Mouse (Mus musculus): ENCODE data around the gene Ube2r2. TPM values are rescaled to one million over a fixed set of nuclear protein-coding genes. Genes with fewer than 3 reads are reported as not detected.

Ube2r2 gene
- total and polyA plus RNA-seq, 3 experiments = 30.4 to 90.9 (median 38.9) TPM

- Histone ChIP-seq H3K27me3 (replicated peaks) (no peaks in the 10 kb centered on the region), H3K4me2 (ENCODE audit: insufficient read depth, low read depth, poor library complexity, severe bottlenecking) (no peak overlapping the region), H3K9me3 (replicated peaks; ENCODE audit: low read length) (no peaks in the 10 kb centered on the region), H3K4me1 (ENCODE audit: control insufficient read depth in 1 of 2, insufficient read depth in 2 of 2) (peaks cover 0 to 35% of the 10 kb centered on the region in 2 experiments; a peak in 2 of 4 replicates), H3K79me2 (replicated peaks; ENCODE audit: control insufficient read depth, extremely low read depth, insufficient read depth, poor library complexity, severe bottlenecking) (peaks cover 9% of the 10 kb centered on the region), H3K4me3 (replicated peaks in 1 of 3; ENCODE audit: low read depth in 2 of 3, low read length in 2 of 3, poor library complexity in 1 of 3) (no peak overlapping the region), H3K27ac (ENCODE audit: insufficient read depth, low read depth) (no peak overlapping the region), H3K36me3 (replicated peaks in 1 of 2; ENCODE audit: control insufficient read depth in 1 of 2, insufficient read depth in 1 of 2, low read length in 1 of 2) (peaks cover 0 to 24% of the 10 kb centered on the region in 2 experiments), H3K9ac (ENCODE audit: insufficient read depth, low read depth) (no peak overlapping the region)
- dilution Hi-C loops (cut with MboI; ENCODE audit: extremely low pct_ligation_motif_present, extremely low pct_unique_long_range_greater_than_20kb, low sequenced_read_pairs) = no loop called here
- in situ Hi-C loops (cut with MboI; ENCODE audit: low pct_ligation_motif_present, low pct_unique_long_range_greater_than_20kb, low sequenced_read_pairs) = no loop called here
- TF ChIP-seq MAX (IDR thresholded peaks at IDR 0.05; ENCODE audit: low read length) = no peak
- DNase-seq (ENCODE audit: extremely low read depth) = no peak
Measured at GRCm38 (mm10) chr4:41151186-41151585, 15.6 kb downstream of the Ube2r2 start.

DNA sequence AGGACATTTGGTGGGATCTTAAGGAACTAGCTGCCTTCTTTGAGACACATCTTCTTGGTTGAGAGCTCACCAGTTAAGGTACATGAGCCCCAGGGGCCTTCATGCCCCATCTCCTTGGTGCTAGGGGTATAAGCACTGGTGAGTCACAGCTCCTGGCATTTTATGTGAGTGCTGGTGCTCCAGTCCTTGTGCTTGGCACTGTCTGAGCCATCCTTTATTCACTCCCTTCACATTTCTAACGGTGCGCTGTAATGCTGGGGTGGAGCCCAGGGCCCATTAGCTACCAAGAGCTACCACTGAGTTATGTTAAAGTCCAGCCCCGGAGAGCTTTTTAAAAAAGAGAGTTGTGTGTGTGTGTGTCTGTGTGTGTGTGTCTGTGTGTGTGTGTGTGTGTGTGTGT is 17.6 kb downstream of the Ube2r2 start:
- no peak overlapping the region for H3K4me3 ChIP-seq (replicated peaks in 1 of 3; ENCODE audit: low read depth in 2 of 3, low read length in 2 of 3, poor library complexity in 1 of 3)
- H3K27me3 ChIP-seq (replicated peaks) = no peaks in the 10 kb centered on the region
- dilution Hi-C loops (cut with MboI; ENCODE audit: extremely low pct_ligation_motif_present, extremely low pct_unique_long_range_greater_than_20kb, low sequenced_read_pairs) = no loop called here
- no peak overlapping the region for H3K9ac ChIP-seq (ENCODE audit: insufficient read depth, low read depth)
- peaks cover 0 to 29% of the 10 kb centered on the region in 2 experiments; a peak in 2 of 4 replicates for H3K4me1 ChIP-seq (ENCODE audit: control insufficient read depth in 1 of 2, insufficient read depth in 2 of 2)
- H3K9me3 ChIP-seq (replicated peaks; ENCODE audit: low read length) = no peaks in the 10 kb centered on the region
- in situ Hi-C loops (cut with MboI; ENCODE audit: low pct_ligation_motif_present, low pct_unique_long_range_greater_than_20kb, low sequenced_read_pairs) = no loop called here
- DNase-seq (ENCODE audit: extremely low read depth) = no peak
- H3K36me3 ChIP-seq (replicated peaks in 1 of 2; ENCODE audit: control insufficient read depth in 1 of 2, insufficient read depth in 1 of 2, low read length in 1 of 2) = peaks cover 0 to 16% of the 10 kb centered on the region in 2 experiments
- no peak for TF ChIP-seq JUN (IDR thresholded peaks at IDR 0.05; ENCODE audit: insufficient read depth, low read depth, low read length)
- no peak for TF ChIP-seq JUND (conservative IDR thresholded peaks at IDR 0.05; ENCODE audit: low read depth, low read length)
- TF ChIP-seq EP300 (IDR thresholded peaks at IDR 0.05; ENCODE audit: low read length) = no peak
- no peak for TF ChIP-seq CHD2 (IDR thresholded peaks at IDR 0.05; ENCODE audit: low read length)
- TF ChIP-seq ETS1 (conservative IDR thresholded peaks at IDR 0.05; ENCODE audit: low read depth, low read length) = no peak
- no peak for TF ChIP-seq TBP (conservative IDR thresholded peaks at IDR 0.05; ENCODE audit: low read depth, low read length)
- TF ChIP-seq ELF1 (IDR thresholded peaks at IDR 0.05; ENCODE audit: low read depth, low read length) = no peak
- no peak for TF ChIP-seq NRF1 (IDR thresholded peaks at IDR 0.05; ENCODE audit: low read depth, low read length)
- no peak for TF ChIP-seq PAX5 (IDR thresholded peaks at IDR 0.05; ENCODE audit: low read length)
- no peak for TF ChIP-seq KAT2A (IDR thresholded peaks at IDR 0.05; ENCODE audit: insufficient replicate concordance, low read length)
- TF ChIP-seq RAD21 (IDR thresholded peaks at IDR 0.05; ENCODE audit: low read depth, low read length) = no peak
- TF ChIP-seq CTCF (conservative IDR thresholded peaks at IDR 0.05 in 1 of 2, IDR thresholded peaks at IDR 0.05 in 1 of 2; ENCODE audit: low read depth in 2 of 2, low read length in 2 of 2) = no peak
- no peak for TF ChIP-seq TCF12 (IDR thresholded peaks at IDR 0.05; ENCODE audit: low read depth, low read length)
- H3K27ac ChIP-seq (ENCODE audit: insufficient read depth, low read depth) = no peak overlapping the region
- peaks cover 8% of the 10 kb centered on the region for H3K79me2 ChIP-seq (replicated peaks; ENCODE audit: control insufficient read depth, extremely low read depth, insufficient read depth, poor library complexity, severe bottlenecking)
- no peak overlapping the region for H3K4me2 ChIP-seq (ENCODE audit: insufficient read depth, low read depth, poor library complexity, severe bottlenecking)

- Histone ChIP-seq H3K79me2 (replicated peaks; ENCODE audit: control insufficient read depth, extremely low read depth, insufficient read depth, poor library complexity, severe bottlenecking) (0 out of 2 replicates have a peak, but pooled peaks cover under 1% of the 10 kb centered on the region), H3K36me3 (replicated peaks in 1 of 2; ENCODE audit: control insufficient read depth in 1 of 2, insufficient read depth in 1 of 2, low read length in 1 of 2) (peaks cover 0 to 13% of the 10 kb centered on the region in 2 experiments), H3K4me3 (replicated peaks in 1 of 3; ENCODE audit: low read depth in 2 of 3, low read length in 2 of 3, poor library complexity in 1 of 3) (no peak overlapping the region), H3K27me3 (replicated peaks) (no peaks in the 10 kb centered on the region), H3K4me2 (ENCODE audit: insufficient read depth, low read depth, poor library complexity, severe bottlenecking) (no peak overlapping the region), H3K9ac (ENCODE audit: insufficient read depth, low read depth) (no peak overlapping the region), H3K9me3 (replicated peaks; ENCODE audit: low read length) (no peaks in the 10 kb centered on the region), H3K4me1 (ENCODE audit: control insufficient read depth in 1 of 2, insufficient read depth in 2 of 2) (peaks cover 0 to 22% of the 10 kb centered on the region in 2 experiments; a peak in 2 of 4 replicates), H3K27ac (ENCODE audit: insufficient read depth, low read depth) (no peak overlapping the region)
- no peak for TF ChIP-seq RCOR1 (conservative IDR thresholded peaks at IDR 0.05; ENCODE audit: low read depth, low read length)
- TF ChIP-seq MEF2A (IDR thresholded peaks at IDR 0.05; ENCODE audit: borderline replicate concordance, low read depth, low read length) = no peak
- no peak for TF ChIP-seq CTCF (conservative IDR thresholded peaks at IDR 0.05 in 1 of 2, IDR thresholded peaks at IDR 0.05 in 1 of 2; ENCODE audit: low read depth in 2 of 2, low read length in 2 of 2)
- TF ChIP-seq USF2 (conservative IDR thresholded peaks at IDR 0.05; ENCODE audit: low read depth, low read length) = no peak
- TF ChIP-seq HCFC1 (IDR thresholded peaks at IDR 0.05; ENCODE audit: low read depth, low read length) = no peak
- TF ChIP-seq EP300 (IDR thresholded peaks at IDR 0.05; ENCODE audit: low read length) = no peak
- no peak for TF ChIP-seq ZC3H11A (IDR thresholded peaks at IDR 0.05; ENCODE audit: low read depth, low read length)
- no peak for TF ChIP-seq SIN3A (IDR thresholded peaks at IDR 0.05; ENCODE audit: low read length)
- no peak for TF ChIP-seq MYC (IDR thresholded peaks at IDR 0.05; ENCODE audit: low read depth, low read length)
- no peak for TF ChIP-seq BHLHE40 (IDR thresholded peaks at IDR 0.05; ENCODE audit: low read depth, low read length)
- TF ChIP-seq ZNF384 (IDR thresholded peaks at IDR 0.05; ENCODE audit: low read depth, low read length) = no peak
- no peak for DNase-seq (ENCODE audit: extremely low read depth)
- in situ Hi-C loops (cut with MboI; ENCODE audit: low pct_ligation_motif_present, low pct_unique_long_range_greater_than_20kb, low sequenced_read_pairs) = no loop called here
- dilution Hi-C loops (cut with MboI; ENCODE audit: extremely low pct_ligation_motif_present, extremely low pct_unique_long_range_greater_than_20kb, low sequenced_read_pairs) = no loop called here
Measured at GRCm38 (mm10) chr4:41156961-41157360, 21.4 kb downstream of the Ube2r2 start.
